Mouse (Mus musculus): ENCODE measurements around the gene Mmp7. TPM values are rescaled to one million over a fixed set of nuclear protein-coding genes. Genes with fewer than 3 reads are reported as not detected.

The Mmp7 gene
- polyA plus RNA-seq, 1 experiment = not detected

DNA sequence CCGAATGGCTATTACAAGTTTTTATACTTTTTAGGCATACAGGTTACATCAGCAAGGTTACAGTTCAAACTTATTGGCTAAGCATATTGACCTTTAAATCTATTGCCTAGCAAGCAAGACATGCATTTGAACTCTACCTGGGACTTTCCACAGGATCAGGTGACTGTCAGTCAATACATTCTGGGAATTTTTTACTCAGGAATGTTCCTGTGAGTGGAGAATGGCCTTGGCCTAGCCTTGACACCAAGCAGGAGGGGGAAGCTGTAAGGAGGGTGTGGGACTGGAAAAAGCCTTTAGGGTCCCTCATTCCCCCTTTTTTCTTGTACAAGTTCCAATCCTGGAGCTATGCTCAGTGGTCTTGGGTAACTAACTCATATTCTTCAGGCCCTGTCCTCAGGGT lies 30.5 kb upstream of the Mmp7 start:
- Histone ChIP-seq H3K9me3 (replicated peaks; ENCODE audit: control insufficient read depth, insufficient read depth, low read length, poor library complexity, severe bottlenecking) (no peaks in the 10 kb centered on the region), H3K36me3 (ENCODE audit: control insufficient read depth, insufficient read depth, low read length, poor library complexity, severe bottlenecking) (no peaks in the 10 kb centered on the region), H3K4me3 (ENCODE audit: low read depth, low read length) (no peak overlapping the region), H3K27ac (ENCODE audit: insufficient read depth, low read length) (no peak overlapping the region), H3K27me3 (ENCODE audit: control insufficient read depth, insufficient read depth, low read length, poor library complexity, severe bottlenecking) (no peaks in the 10 kb centered on the region), H3K9ac (ENCODE audit: low read depth, poor library complexity, severe bottlenecking) (no peak overlapping the region), H3K4me1 (ENCODE audit: control insufficient read depth, insufficient read depth, low read length) (no peaks in the 10 kb centered on the region)
- TF ChIP-seq EP300 (IDR thresholded peaks at IDR 0.05; ENCODE audit: insufficient read depth, low read depth, low read length) (no peak), POLR2A (IDR thresholded peaks at IDR 0.05; ENCODE audit: insufficient read depth, low read length) (no peak), CTCF (IDR thresholded peaks at IDR 0.05; ENCODE audit: low read depth, low read length) (no peak)

DNA sequence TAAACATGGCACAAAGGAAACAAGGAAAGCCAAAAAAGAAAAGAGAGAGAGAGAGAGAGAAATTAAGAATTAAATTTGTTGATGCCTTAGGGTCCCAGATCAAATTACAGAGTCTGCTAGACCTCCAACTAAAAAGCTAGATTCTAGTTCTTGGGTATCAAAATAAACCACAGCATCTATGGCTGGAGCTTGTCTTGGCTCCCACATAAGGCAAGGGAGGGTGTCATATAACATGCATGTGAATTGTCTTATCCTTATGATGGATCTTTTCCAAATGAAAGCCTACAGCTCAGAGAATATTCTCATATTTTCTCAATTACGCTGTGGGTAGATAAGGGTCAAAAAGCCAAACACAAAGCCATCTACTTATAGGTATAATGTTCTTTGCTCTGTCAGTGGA lies 22.2 kb upstream of the Mmp7 start:
- H3K4me3 ChIP-seq (ENCODE audit: low read depth, low read length) = no peak overlapping the region
- H3K9me3 ChIP-seq (replicated peaks; ENCODE audit: control insufficient read depth, insufficient read depth, low read length, poor library complexity, severe bottlenecking) = no peaks in the 10 kb centered on the region
- H3K27ac ChIP-seq (ENCODE audit: insufficient read depth, low read length) = no peak overlapping the region
- H3K36me3 ChIP-seq (ENCODE audit: control insufficient read depth, insufficient read depth, low read length, poor library complexity, severe bottlenecking) = no peaks in the 10 kb centered on the region
- no peak overlapping the region for H3K9ac ChIP-seq (ENCODE audit: low read depth, poor library complexity, severe bottlenecking)
- TF ChIP-seq CTCF (IDR thresholded peaks at IDR 0.05; ENCODE audit: low read depth, low read length) (no peak), POLR2A (IDR thresholded peaks at IDR 0.05; ENCODE audit: insufficient read depth, low read length) (no peak), EP300 (IDR thresholded peaks at IDR 0.05; ENCODE audit: insufficient read depth, low read depth, low read length) (no peak)
- H3K4me1 ChIP-seq (ENCODE audit: control insufficient read depth, insufficient read depth, low read length) = no peaks in the 10 kb centered on the region
- no peaks in the 10 kb centered on the region for H3K27me3 ChIP-seq (ENCODE audit: control insufficient read depth, insufficient read depth, low read length, poor library complexity, severe bottlenecking)

DNA sequence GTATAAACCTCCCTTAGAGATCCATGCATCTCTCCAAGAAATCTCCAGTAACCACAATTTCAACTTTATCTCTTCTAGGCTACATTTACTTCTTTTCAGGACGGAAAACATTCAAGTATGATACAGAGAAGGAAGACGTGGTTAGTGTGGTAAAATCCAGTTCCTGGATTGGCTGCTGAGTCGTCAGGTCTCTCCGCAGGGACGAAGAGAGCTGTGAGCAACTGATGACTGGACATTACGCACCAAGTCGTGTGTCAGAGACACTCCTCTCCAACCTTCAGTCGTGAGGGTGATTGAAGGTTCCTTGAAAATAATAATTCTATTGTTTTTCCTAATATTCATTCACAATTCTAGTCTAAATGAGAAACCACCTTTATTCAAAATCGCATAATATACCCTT lies 18.9 kb upstream of the Mmp7 start:
- no peaks in the 10 kb centered on the region for H3K36me3 ChIP-seq (ENCODE audit: control insufficient read depth, insufficient read depth, low read length, poor library complexity, severe bottlenecking)
- no peaks in the 10 kb centered on the region for H3K27me3 ChIP-seq (ENCODE audit: control insufficient read depth, insufficient read depth, low read length, poor library complexity, severe bottlenecking)
- TF ChIP-seq EP300 (IDR thresholded peaks at IDR 0.05; ENCODE audit: insufficient read depth, low read depth, low read length) (no peak), CTCF (IDR thresholded peaks at IDR 0.05; ENCODE audit: low read depth, low read length) (no peak)
- no peak overlapping the region for H3K9ac ChIP-seq (ENCODE audit: low read depth, poor library complexity, severe bottlenecking)
- no peak overlapping the region for H3K27ac ChIP-seq (ENCODE audit: insufficient read depth, low read length)
- no peaks in the 10 kb centered on the region for H3K9me3 ChIP-seq (replicated peaks; ENCODE audit: control insufficient read depth, insufficient read depth, low read length, poor library complexity, severe bottlenecking)
- H3K4me3 ChIP-seq (ENCODE audit: low read depth, low read length) = no peak overlapping the region
- H3K4me1 ChIP-seq (ENCODE audit: control insufficient read depth, insufficient read depth, low read length) = no peaks in the 10 kb centered on the region

DNA sequence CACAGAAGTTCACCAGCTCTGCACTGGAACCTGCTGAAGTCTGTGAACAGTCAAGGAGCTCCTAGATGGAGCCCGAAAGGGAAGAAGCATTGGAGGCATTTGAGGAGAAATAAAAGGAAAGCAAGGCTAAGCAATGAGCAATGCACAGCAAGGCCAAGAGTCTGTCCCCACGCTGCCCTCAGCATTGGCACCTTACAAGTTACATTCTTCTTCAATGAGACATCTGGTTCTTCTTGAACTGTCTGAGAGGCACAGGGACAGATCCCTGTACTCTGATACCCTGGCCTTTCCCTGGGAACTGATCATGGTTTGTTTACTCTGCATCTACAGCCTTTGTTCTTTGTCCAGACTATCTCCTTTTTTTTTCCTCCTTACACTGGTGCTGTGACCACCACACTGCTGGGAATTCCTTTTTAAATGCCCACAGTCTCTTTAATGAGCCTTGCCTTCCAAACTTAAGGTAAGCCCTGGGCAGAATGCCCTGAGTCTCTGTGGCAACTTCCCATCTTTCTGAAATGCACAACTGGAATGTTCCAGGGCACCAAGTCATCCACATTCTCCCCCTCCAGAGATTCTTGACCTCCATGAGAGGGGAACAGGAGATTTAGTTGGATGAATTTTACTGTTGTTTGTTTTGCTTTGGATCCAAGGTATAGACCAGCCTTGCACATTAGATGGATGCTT lies 13.6 kb upstream of the Mmp7 start:
- H3K27ac ChIP-seq (ENCODE audit: insufficient read depth, low read length) = no peak overlapping the region
- no peaks in the 10 kb centered on the region for H3K27me3 ChIP-seq (ENCODE audit: control insufficient read depth, insufficient read depth, low read length, poor library complexity, severe bottlenecking)
- no peak overlapping the region for H3K9ac ChIP-seq (ENCODE audit: low read depth, poor library complexity, severe bottlenecking)
- H3K4me1 ChIP-seq (ENCODE audit: control insufficient read depth, insufficient read depth, low read length) = no peaks in the 10 kb centered on the region
- TF ChIP-seq CTCF (IDR thresholded peaks at IDR 0.05; ENCODE audit: low read depth, low read length) = no peak
- TF ChIP-seq POLR2A (IDR thresholded peaks at IDR 0.05; ENCODE audit: insufficient read depth, low read length) = no peak
- H3K4me3 ChIP-seq (ENCODE audit: low read depth, low read length) = no peak overlapping the region
- H3K9me3 ChIP-seq (replicated peaks; ENCODE audit: control insufficient read depth, insufficient read depth, low read length, poor library complexity, severe bottlenecking) = peaks cover 7% of the 10 kb centered on the region; the same call in 1 of the 2 replicates
- H3K36me3 ChIP-seq (ENCODE audit: control insufficient read depth, insufficient read depth, low read length, poor library complexity, severe bottlenecking) = no peaks in the 10 kb centered on the region

DNA sequence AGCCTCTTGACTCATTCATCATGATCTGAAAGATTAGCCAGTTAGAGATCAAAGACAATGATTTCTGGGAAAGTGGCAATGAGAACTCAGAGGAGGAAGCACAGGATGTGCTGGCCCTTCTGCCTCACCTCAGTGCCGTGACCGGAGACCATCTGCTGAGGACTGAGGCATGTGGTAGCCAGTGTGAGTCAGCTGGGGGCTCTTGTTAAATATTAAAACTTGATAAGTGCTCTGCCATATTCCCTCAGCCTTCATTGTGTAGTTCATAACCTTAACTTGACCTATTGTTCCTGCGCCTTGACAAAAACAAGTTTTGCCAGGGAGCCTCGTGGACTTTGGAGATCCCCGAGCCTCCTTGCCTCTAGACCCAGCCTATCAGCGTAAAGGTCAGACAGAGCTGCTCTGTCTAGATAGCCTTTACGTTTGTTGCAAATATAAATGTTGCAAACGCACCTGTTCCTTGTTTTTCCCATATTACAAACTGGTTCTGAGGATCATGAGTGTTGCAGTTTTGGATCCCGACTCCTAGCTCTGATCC lies 9.7 kb upstream of the Mmp7 start:
- Histone ChIP-seq H3K4me3 (ENCODE audit: low read depth, low read length) (no peak overlapping the region), H3K9ac (ENCODE audit: low read depth, poor library complexity, severe bottlenecking) (no peak overlapping the region), H3K27me3 (ENCODE audit: control insufficient read depth, insufficient read depth, low read length, poor library complexity, severe bottlenecking) (no peaks in the 10 kb centered on the region), H3K36me3 (ENCODE audit: control insufficient read depth, insufficient read depth, low read length, poor library complexity, severe bottlenecking) (no peaks in the 10 kb centered on the region), H3K9me3 (replicated peaks; ENCODE audit: control insufficient read depth, insufficient read depth, low read length, poor library complexity, severe bottlenecking) (peaks cover 7% of the 10 kb centered on the region; the same call in 1 of the 2 replicates), H3K27ac (ENCODE audit: insufficient read depth, low read length) (no peak overlapping the region), H3K4me1 (ENCODE audit: control insufficient read depth, insufficient read depth, low read length) (no peaks in the 10 kb centered on the region)
- TF ChIP-seq CTCF (IDR thresholded peaks at IDR 0.05; ENCODE audit: low read depth, low read length) (no peak), POLR2A (IDR thresholded peaks at IDR 0.05; ENCODE audit: insufficient read depth, low read length) (no peak), EP300 (IDR thresholded peaks at IDR 0.05; ENCODE audit: insufficient read depth, low read depth, low read length) (no peak)

DNA sequence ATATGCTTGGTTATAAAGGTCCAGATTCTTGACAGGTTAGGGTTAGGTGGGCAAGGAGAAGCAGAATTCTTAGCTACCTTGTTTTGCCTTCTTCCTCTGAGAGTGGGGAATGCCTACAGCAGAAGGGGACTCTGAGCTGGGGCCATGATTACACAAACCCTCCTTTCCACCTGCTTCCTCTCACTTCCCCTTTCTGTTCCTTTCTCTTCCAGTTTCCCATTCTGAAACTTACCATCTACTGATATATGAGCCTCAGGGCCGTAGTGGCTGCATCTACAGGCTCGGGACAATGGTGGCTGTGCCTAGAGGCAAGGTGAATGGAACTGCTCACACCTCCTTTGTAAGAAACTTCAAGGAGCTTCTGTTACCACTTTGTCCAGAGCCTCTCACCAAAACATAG lies 5.9 kb upstream of the Mmp7 start:
- Histone ChIP-seq H3K9me3 (replicated peaks; ENCODE audit: control insufficient read depth, insufficient read depth, low read length, poor library complexity, severe bottlenecking) (no peaks in the 10 kb centered on the region), H3K4me3 (ENCODE audit: low read depth, low read length) (no peak overlapping the region), H3K4me1 (ENCODE audit: control insufficient read depth, insufficient read depth, low read length) (no peaks in the 10 kb centered on the region), H3K9ac (ENCODE audit: low read depth, poor library complexity, severe bottlenecking) (no peak overlapping the region), H3K27ac (ENCODE audit: insufficient read depth, low read length) (no peak overlapping the region), H3K27me3 (ENCODE audit: control insufficient read depth, insufficient read depth, low read length, poor library complexity, severe bottlenecking) (no peaks in the 10 kb centered on the region), H3K36me3 (ENCODE audit: control insufficient read depth, insufficient read depth, low read length, poor library complexity, severe bottlenecking) (no peaks in the 10 kb centered on the region)
- TF ChIP-seq POLR2A (IDR thresholded peaks at IDR 0.05; ENCODE audit: insufficient read depth, low read length) (no peak), EP300 (IDR thresholded peaks at IDR 0.05; ENCODE audit: insufficient read depth, low read depth, low read length) (no peak), CTCF (IDR thresholded peaks at IDR 0.05; ENCODE audit: low read depth, low read length) (no peak)

Measured in ES-Bruce4 (cell line).